Mouse (Mus musculus): ENCODE data around the gene Rnf167.

- TF ChIP-seq EP300 (IDR thresholded peaks at IDR 0.05; ENCODE audit: insufficient read depth, low read depth, low read length) (no peak), POLR2A (IDR thresholded peaks at IDR 0.05; ENCODE audit: insufficient read depth, low read depth, low read length) (no peak)
These were observed 20.2 kb upstream of the Rnf167 start for GRCm38 (mm10) chr11:70626877-70627276.
